Mouse (Mus musculus) CH12F3 (cell line): ENCODE data around the gene Rps6ka3.

Source experiments
- in situ Hi-C: fragments of 300-500 bp; cut with MboI; formaldehyde crosslinking; loops from 2 replicates; pipeline ENCODE4 v1.14.3; 2020; ENCODE audit warnings: low sequenced_read_pairs

Rps6ka3 gene

DNA sequence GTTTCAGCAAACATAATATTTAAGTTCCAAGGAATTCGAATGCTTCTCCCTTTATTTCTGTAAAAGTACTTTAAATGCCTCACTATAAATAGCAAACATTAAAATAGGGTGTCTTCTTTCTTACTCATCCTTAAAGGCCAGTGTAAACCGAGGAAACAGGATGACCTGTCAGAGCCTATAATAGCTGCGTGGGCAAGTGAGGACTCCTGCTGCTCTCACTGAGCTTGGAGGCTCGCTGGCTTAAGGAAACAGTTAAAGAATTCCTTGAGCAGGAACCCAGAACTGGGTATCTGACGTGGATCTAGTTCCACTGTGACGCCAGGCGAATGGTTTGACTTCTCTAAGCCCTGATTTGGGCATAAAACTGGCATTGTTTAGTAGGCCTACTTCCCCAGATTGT, 105.2 kb downstream of the Rps6ka3 start:
- in situ Hi-C loops = no loop called here

GRCm38 (mm10) chrX:159321342-159321741, 111.2 kb downstream of the Rps6ka3 start:
- in situ Hi-C loops = no loop called here

- in situ Hi-C loops = no loop called here
Measured at GRCm38 (mm10) chrX:159364506-159364905, 154.4 kb downstream of the Rps6ka3 start.

DNA sequence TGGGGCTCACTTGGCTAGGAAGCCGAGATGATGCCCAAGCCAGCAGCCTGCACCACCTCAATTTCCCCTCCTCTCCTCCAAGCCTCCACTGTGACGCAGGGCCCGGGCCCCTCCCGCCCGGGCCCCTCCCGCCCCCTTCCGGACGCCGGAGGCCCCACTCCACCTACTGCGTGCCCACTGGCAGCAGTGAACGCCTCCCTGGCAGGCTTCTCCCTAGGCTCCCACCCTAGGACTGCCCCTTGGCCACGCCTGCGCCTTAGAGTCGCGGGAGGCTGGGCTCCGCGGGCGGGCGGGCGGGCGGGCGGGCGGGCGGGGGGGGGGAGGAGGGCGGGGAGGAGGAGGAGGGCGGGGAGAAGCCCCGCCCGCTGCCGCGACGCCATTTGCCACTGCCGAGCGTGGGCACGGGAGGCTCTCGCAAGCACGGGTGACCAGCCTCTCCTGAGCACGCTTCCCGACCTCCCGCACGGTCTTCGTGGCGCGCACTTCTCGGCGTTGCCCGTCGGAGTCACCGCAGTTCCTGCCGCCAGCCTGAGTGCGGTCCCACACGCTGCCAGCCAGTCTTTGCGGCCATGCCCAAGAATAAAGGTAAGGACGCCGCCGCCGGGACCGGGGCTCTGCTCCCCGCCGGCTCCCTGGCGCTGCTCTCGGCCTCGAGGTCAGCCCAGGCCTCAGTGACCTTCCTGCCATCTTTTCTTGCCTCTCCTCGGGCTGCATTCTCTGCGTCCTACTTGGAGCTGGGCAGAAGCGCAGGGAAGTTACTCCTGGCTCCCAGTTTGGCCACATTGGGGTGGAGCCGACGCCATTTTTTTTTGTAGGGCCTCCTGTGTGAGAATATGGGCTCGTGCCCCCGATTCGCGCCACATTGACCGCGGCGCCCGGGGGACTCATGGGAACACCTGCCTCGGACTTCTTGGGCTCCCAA, 162.0 kb downstream of the Rps6ka3 start, which contains the start of gene Eif1ax:
Gene Eif1ax, plus strand, starts transcription at position 348 of the 922 bp plus-strand sequence.
- in situ Hi-C loops = no loop called here

GRCm38 (mm10) chrX:159372753-159373144, 162.6 kb downstream of the Rps6ka3 start:
- in situ Hi-C loops = no loop called here

- in situ Hi-C loops = no loop called here
Measured at GRCm38 (mm10) chrX:159387105-159387504, 177.0 kb downstream of the Rps6ka3 start.

- in situ Hi-C loops = no loop called here
Measured at GRCm38 (mm10) chrX:159388953-159389352, 178.8 kb downstream of the Rps6ka3 start.

DNA sequence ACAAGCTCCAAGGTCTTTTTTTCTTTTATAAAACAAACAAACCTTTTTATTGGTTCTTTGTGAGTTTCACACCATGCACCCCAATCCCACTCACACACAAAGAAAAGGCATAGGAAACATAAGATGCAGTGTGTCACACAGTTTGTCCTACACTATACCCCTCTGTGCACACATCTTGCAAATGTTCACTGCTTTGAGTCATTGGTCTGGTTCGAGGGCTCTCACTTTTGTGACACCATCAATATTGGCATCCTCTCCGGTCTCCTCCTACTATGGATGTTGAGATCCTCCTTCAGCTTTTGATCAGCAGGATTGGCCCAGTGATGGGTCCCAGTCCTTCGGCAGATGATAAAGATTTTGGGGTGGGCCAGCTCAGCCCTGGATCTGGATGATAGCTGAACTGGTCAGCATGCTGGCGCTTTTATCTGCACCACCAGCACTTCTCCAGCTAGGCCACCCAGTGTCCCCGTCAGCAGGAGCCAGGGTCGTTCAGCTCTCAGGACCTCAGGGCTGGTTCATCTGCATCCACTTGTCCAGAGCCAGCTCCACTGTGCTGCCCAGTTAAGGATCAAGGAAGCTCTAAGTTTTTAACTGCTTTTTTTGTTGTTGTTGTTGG, 180.3 kb downstream of the Rps6ka3 start:
- in situ Hi-C loops = no loop called here

GRCm38 (mm10) chrX:159391239-159391638, 181.1 kb downstream of the Rps6ka3 start:
- in situ Hi-C loops = no loop called here

DNA sequence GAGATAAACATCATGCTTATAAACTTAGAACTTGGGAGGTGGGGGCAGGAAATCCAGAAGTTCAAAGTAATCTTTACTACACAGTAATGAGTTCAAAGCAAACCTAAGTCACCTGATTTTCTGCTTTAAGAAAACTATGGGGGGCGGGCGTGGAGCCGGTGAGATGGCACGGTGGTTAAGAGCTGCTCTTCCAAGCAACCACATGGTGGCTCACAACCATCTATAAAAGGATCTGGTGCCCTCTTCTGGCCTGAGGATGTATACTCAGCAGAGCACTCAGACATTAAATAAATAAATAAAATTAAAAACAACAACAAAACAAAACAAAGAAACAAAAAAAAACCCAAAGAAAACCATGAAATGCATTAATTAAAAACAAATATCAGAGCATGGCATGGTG, 199.1 kb downstream of the Rps6ka3 start:
- in situ Hi-C loops = no loop called here

GRCm38 (mm10) chrX:159414130-159414828, 204.2 kb downstream of the Rps6ka3 start, which contains the start of gene Map7d2:
Gene Map7d2 (plus strand): TSS chrX:159414572.
- in situ Hi-C loops = no loop called here

DNA sequence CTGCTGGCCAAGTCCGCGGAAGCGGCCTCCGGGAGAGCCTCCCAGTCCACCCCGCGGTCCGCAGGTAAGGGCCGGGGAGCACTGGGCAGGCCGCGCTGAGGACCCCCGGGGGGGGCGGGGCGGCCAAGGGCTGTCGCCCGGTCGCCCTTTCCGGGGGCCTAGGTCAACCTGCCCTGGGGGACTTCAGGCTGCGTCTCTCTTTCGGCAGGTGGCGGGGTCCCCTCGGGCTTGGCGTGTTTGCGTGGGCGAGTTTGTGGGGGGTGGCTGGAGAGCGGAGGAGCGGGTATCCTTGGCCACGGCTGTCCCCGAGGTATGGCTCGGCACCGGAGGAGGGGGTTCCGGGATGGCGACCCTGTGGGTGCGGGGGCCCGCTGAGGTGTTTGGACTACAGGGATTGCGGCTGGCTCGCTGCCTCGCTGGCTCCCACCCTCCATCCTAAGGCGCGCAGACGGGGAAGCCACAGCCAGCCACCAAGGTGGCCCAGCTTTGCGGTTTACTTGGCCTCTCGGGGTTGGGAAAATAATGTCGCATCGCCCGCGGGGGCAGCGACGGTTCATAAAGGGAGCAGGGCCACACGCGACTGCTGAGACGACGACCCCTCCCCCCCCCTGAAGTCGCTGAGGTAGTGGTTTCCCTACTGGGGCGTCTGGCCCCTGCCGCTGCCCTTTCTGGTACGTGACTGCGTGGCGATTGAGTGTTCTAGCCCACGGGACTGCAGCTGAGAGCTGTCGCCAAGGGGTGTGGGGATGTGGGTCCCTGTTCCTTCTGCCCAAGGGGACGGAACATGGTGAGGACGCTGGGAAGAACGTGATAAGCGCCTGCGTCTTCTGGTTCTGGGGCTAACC, 204.9 kb downstream of the Rps6ka3 start:
- in situ Hi-C loops = no loop called here
